Mouse (Mus musculus) kidney, adult 9 months (tissue): ENCODE data around the gene Rhot1.
A peak's percentile ranks its signal among the peaks of the same experiment; 100 is the strongest.

Source experiments
- DNase-seq: peaks from one replicate; pipeline ENCODE4 v3.0.0; 2022

The Rhot1 gene

DNA sequence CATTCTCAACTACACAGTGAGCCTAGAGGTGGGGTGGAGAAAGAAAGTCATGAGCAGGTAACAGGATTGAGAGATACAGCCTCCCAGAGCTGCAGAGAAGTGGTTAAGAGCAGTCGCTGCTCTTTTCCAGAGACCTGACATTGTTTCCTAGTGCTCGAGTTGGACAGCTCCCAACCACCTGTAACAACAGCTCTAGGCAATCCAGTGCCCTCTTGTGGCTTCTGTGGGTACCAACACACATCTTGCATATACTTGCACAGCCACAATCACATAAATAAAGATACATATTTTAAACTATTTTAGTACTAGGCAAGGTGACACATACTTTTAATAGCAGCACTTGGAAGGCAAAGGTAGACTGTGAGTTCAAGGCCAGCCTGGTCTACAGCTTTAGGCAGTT is 82.2 kb downstream of the Rhot1 start:
- no peak for DNase-seq

- no peak for DNase-seq
Observed at GRCm38 (mm10) chr11:80292463-80292862, 83.6 kb downstream of the Rhot1 start.

DNA sequence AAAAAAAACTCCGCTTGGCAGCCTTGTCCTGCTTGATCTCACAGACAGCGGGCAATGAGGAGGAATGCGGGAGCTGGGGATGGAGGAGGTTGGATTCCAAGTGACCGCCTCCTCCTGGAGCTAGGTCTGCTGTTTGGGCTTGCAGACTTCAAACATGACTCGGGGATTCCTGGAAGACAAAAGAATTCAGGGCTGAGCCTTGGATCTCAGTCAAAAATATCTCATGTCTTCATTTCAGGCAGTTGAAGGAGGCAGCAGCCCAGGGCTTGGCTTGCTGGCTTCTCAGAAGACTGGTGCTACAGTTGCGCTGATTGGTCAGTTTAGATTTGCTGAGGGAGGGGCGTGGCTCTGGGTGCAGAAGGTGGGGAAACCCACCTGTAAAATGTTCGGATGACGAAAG is 86.2 kb downstream of the Rhot1 start:
- no peak for DNase-seq

DNA sequence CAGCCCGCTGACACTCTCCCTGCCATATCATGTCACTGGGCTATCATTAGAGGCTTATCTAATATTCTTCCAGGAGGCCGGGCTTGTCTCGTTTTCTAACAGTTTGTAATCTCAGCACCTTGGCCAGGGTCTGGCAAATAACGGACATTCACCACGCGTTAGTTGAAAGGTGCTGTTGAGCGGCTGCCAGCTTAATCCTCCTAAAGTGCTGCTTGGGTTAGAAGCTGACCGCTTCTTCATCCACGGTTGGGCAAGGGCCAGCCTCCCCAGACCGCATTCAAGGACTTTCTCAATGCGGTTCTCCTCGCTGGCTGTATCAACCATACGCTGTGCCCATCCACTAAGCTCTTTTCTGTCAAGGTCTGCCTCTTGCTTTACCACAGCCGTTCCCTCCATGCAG is 87.0 kb downstream of the Rhot1 start:
- no peak for DNase-seq

- DNase-seq: no peak
Observed at GRCm38 (mm10) chr11:80299513-80300235, 90.9 kb downstream of the Rhot1 start.

- DNase-seq: peak; percentile 22
Observed at GRCm38 (mm10) chr11:80300551-80301315, 91.9 kb downstream of the Rhot1 start, which contains the start of gene Rhbdl3. Rhbdl3 (plus strand) TSS chr11:80300912.

DNA sequence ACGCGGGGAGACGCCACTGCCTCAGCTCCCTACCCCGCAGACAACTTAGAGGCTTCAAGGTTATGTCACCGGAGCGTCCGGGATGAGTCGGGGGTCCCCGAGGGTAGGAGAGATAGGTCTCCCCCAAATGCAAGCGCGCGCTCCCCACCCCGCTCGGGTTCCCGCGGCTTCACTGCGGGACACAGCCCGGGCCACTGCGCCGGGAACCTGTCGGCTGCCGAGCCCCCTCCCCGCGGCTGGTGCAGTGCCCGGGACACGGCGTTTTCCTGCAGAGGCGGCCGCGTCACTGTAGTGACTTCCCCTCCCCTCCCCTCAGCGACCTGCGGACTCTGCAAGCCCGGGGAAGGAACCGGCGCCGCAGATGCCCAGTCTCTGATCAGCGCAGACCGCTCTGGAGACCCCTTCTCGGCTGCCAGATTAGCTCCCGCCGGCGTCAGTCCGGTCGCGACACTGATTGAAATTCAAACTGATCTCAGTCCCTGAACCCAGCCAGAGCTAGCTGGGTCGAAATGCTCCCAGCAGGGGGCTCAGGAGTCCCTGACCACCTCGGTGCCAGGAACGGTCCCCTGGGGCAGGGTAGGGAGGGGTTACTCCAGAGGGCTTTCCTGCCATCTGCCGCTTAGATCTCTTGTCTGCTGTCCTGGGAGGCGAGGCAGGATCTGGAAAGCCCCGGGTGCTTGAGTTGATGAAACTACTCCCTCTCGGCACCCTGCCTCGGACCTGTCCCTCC is 92.7 kb downstream of the Rhot1 start:
- no peak for DNase-seq

DNA sequence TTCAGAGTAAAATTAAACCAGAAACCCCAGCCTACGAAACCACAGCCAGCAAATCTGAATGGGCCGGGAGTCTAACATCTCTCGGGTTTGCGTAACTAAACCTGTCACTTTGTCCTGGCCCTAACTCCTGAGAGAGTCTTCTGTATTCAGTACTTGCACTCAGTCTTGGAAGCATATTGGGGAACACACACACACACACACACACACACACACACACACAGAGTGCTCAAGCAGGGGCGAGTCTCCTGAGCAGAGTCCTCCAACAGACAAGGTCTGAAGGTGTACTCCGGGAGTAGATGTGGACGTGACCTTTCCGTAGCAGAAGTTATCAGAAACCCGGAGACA is 93.2 kb downstream of the Rhot1 start:
- no peak for DNase-seq

DNA sequence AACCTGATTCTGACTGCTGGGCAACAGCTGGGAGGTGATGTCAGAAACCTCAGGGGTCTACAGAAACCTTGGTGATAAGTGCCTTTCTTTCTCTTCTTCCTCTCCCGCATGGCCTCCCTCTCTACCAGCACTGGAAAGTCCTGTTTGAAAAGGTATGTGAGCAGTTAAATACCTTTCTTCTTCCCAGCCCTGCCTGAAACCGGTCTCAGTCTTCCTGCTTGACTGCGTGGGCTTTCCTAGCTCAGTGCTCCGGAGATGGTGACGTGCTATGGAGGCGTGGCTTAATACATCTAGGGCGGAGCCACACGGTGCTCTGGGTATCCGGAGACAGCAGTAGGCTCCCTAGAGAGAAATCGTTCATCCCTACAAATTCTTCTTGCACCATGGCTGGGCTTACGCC is 93.7 kb downstream of the Rhot1 start:
- DNase-seq: peak; percentile 74

DNA sequence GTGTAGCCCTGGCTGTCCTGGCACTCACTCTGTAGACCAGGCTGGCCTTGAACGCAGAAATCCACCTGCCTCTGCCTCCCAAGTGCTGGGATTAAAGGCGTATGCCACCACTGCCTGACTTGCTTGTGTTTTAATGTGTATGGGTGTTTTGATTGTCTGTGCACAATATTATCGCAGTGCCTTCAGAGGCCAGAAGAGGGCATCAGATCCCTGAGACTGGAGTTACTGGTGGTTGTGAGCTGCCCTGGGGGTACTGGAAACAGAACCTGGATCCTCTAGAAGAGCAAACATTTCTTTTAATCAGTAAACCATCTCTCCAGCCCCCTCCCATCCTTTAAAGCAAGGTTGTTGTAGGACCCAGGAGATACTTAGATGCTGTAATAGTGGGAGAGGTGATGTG is 94.9 kb downstream of the Rhot1 start:
- DNase-seq: no peak

- DNase-seq: no peak
Observed at GRCm38 (mm10) chr11:80304846-80305245, 96.0 kb downstream of the Rhot1 start.

DNA sequence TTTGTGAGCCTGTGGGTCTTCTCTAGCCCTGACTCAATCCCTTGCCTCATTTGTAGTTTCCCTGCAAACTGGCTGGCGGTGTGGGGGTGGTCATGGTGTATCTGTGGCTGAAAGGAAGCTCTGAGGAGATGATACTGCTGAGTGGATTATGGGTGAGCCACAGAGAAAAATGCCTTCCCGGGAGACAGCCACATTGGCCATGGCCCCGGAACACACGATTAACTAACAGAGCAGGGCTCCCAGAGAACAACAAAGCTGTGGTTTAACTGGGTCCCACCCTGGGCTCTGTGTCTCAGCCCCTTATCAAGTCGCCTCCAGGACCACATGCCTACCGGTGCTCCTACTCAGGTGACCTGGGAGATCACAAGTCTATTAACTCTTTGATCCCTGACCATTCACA is 99.7 kb downstream of the Rhot1 start:
- DNase-seq: no peak

DNA sequence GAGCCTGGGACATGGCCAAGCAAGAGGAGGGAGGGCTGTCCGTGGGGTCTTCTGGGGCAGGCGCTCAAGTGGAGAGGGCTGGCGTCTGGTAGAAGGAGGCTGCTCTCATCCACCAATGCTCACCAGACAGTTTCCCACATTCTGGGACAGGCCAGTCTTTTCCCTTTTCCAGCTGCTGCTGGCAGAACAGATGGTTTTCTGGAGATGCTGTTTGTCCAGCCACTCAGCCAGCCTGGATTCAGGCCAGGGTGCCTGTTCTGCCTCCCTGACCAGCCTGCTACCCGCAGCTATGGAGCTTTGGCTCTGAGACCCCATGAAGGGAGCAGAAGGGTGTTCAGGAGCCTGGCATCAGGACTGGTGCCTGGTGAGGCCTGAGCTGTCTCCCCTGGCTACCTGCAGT is 102.5 kb downstream of the Rhot1 start:
- DNase-seq: no peak

GRCm38 (mm10) chr11:80312049-80312448 is 103.2 kb downstream of the Rhot1 start:
- DNase-seq: no peak

- peak; percentile 7 for DNase-seq
Observed at GRCm38 (mm10) chr11:80312565-80312964, 103.7 kb downstream of the Rhot1 start.

DNA sequence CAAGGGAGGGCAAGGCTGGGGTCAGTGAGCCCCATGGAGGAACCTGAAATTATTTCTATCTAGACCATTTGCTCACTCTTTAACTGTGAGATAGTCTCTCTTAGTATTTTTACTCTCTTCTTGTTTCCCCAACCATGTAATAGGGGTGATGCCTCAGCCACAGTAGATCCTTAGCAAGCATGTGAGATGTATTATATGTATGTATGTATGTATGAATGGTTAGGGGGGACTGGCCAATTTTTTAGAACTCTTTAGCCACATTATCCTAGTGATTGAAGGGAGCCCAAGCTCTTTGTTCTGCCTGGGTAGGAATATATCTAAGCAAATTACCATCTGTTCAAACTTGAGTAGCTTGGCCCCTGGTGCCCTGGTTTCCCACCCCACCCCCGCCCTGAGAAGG is 104.6 kb downstream of the Rhot1 start:
- DNase-seq: no peak

- no peak for DNase-seq
Observed at GRCm38 (mm10) chr11:80313944-80314343, 105.1 kb downstream of the Rhot1 start.

GRCm38 (mm10) chr11:80315743-80316639 is 107.2 kb downstream of the Rhot1 start:
- DNase-seq: no peak
